Mouse (Mus musculus): ENCODE measurements at regions not wholly inside any gene's neighbourhood (a gene's known extent, or its start where the extent isn't known, plus 50 kb on each side); places are given as distances from the start of the nearest gene placed in this dataset.
"Not testable (repeated sequence)": the region's sequence is repeated elsewhere in the genome, so short reads cannot be mapped to it uniquely, and the experiment has no call there.

DNA sequence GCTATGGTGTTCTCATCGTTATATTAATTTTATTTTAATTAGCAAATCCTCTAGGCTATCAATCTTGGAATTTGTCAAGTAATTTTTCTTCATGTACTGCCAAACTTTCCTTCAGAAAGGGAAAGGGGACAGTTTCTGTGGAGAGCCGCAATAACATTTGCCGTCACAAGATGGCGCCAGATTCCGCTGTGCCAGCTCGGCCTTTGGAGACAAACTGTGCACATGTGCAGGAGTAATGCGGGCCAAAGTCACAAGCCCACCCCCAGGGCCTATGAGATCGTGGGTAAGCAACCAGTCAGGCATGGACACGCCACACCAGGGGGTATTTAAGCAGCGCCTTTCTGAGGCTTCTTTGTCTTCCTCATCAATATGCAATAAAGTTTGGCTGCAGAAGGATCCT lies 1132.8 kb upstream of the Tacstd2 start:
- peak in 1 of 2 experiments; percentile 7 for DNase-seq (ENCODE audit: low spot score in 2 of 2)

DNA sequence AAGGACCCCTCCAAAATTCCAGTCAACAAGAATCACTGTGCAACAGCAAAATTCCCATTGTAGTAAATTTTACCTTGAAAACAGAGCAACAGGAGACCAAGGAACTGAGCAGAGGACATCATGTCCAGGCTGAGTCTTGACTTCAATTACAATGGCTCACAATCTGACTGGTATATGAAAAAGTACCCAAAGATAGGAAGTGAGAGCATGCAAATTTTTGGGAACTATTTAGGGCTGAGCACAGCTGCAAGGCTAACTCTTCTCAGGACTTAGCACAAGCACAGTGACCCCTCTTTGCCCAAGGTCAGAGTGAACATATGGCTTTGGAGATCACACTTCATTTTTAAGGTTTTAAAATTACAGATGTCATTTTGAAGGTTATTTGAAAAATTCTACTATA lies 1096.7 kb upstream of the Tacstd2 start:
- not testable (repeated sequence) for DNase-seq (ENCODE audit: low spot score in 2 of 2)

DNA sequence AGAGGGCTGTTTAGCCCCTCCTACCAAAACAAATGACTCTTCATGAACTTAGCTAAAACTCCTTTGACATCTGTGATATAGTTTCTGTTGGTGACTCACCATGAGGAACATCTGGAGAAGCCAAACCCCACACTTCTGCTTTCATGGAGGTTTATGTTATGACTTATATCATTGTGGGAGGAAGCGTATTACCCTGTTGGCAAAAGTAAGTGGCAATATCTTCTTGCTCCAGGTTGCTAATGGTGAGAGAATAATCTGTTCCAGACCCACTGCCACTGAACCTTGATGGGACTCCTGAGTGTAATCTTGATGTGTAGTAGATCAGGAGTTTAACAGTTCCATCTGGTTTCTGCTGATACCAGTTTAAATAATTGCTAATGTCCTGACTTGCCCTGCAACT lies 1096.2 kb upstream of the Tacstd2 start:
- no peak for DNase-seq (ENCODE audit: low spot score in 2 of 2)

DNA sequence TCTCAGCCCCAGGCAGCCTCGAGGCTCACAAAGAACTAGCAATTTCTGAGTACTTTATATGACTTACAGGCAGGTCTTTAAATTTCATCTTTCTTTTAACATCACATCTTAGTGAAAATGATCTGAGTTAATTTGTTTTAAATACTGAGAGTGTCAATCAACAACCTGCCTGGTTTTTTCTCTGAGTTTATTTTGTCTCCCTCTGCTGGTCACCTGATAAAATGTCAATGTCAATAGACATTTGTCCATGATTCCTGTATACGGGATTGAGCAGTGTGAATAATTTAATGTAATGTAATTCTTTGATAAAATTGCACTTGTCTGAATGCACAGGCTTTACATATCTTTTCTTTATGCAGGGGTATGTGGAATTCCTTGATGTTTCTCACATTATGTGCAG lies 1070.4 kb upstream of the Tacstd2 start:
- DNase-seq (ENCODE audit: low spot score in 2 of 2), result no peak
